ENCODE assay signal across 2 mouse cellular contexts in genomic region chr7:43625065-43625464, GRCm38 (mm10).
TF ChIP-seq lines count a peak whose summit lies in the region.

No protein-coding gene starts in this region.

TF ChIP-seq in CH12.LX, 34 proteins besides CTCF, POLR2A, EP300 and RAD21:
- TF ChIP-seq MAFK (IDR thresholded peaks at IDR 0.05; ENCODE audit: insufficient replicate concordance, low read length) = no peak
- TF ChIP-seq IRF4 (IDR thresholded peaks at IDR 0.05; ENCODE audit: low read depth, low read length) = no peak
- no peak for TF ChIP-seq ZMIZ1 (IDR thresholded peaks at IDR 0.05; ENCODE audit: low read depth, low read length)
- no peak for TF ChIP-seq MAX (IDR thresholded peaks at IDR 0.05; ENCODE audit: low read length)
- TF ChIP-seq MEF2A (IDR thresholded peaks at IDR 0.05; ENCODE audit: borderline replicate concordance, low read depth, low read length) = no peak
- TF ChIP-seq UBTF (IDR thresholded peaks at IDR 0.05; ENCODE audit: low read depth, low read length) = no peak
- no peak for TF ChIP-seq MAZ (IDR thresholded peaks at IDR 0.05; ENCODE audit: low read depth, low read length)
- no peak for TF ChIP-seq CHD2 (IDR thresholded peaks at IDR 0.05; ENCODE audit: low read length)
- no peak for TF ChIP-seq MYC (IDR thresholded peaks at IDR 0.05; ENCODE audit: low read depth, low read length)
- TF ChIP-seq USF2 (conservative IDR thresholded peaks at IDR 0.05; ENCODE audit: low read depth, low read length) = no peak
- no peak for TF ChIP-seq E2F4 (IDR thresholded peaks at IDR 0.05; ENCODE audit: insufficient replicate concordance, low read depth, low read length)
- TF ChIP-seq ELF1 (IDR thresholded peaks at IDR 0.05; ENCODE audit: low read depth, low read length) = no peak
- TF ChIP-seq GABPA (IDR thresholded peaks at IDR 0.05; ENCODE audit: insufficient replicate concordance, low read depth, low read length) = no peak
- TF ChIP-seq ZKSCAN1 (IDR thresholded peaks at IDR 0.05; ENCODE audit: borderline replicate concordance, low read depth, low read length) = no peak
- TF ChIP-seq PAX5 (IDR thresholded peaks at IDR 0.05; ENCODE audit: low read length) = no peak
- no peak for TF ChIP-seq POLR2AphosphoS2 (IDR thresholded peaks at IDR 0.05; ENCODE audit: low read depth, low read length)
- no peak for TF ChIP-seq ZC3H11A (IDR thresholded peaks at IDR 0.05; ENCODE audit: low read depth, low read length)
- no peak for TF ChIP-seq ETS1 (conservative IDR thresholded peaks at IDR 0.05; ENCODE audit: low read depth, low read length)

TF ChIP-seq in ES-E14, 5 proteins besides CTCF, POLR2A, EP300 and RAD21:
- no peak for TF ChIP-seq CHD2 (IDR thresholded peaks at IDR 0.05; ENCODE audit: low read depth, low read length)
- TF ChIP-seq HCFC1 (IDR thresholded peaks at IDR 0.05; ENCODE audit: borderline replicate concordance, insufficient read depth, low read length) = no peak
- no peak for TF ChIP-seq ZNF384 (IDR thresholded peaks at IDR 0.05; ENCODE audit: low read depth, low read length)
- TF ChIP-seq ZC3H11A (IDR thresholded peaks at IDR 0.05; ENCODE audit: borderline replicate concordance, low read depth, low read length) = no peak
- TF ChIP-seq MAFK (IDR thresholded peaks at IDR 0.05; ENCODE audit: insufficient read depth, low read depth, low read length) = no peak
TF ChIP-seq in ES-E14: peak in this region for 0.
